Mouse (Mus musculus) cerebellum, postnatal 10 days (tissue): ENCODE measurements around the gene Chrnd.

ENCODE experiments used
- DNase-seq, 2 experiments: peaks; one replicate each; pipeline ENCODE4 v3.0.0; 2021; ENCODE audit warnings: mixed read lengths in 2 of 2

Gene Chrnd

DNA sequence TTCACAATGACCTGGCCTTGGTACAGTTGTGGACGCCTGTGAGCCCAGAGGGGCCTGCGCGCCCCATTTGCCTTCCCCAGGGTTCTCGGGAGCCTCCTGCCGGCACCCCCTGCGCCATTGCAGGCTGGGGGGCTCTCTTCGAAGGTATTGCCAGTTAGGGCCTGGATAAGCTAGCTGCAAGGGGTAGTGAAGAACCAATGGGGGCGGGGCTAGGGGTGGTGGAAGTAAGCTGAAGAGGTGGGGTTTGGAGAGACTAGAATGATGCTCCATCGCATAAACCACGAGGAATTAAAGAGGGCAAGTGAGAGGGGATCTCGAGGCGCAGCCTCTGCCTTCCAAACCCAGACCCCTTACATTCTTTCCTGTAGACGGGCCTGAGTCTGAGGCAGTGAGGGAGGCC lies 4.9 kb upstream of the Chrnd start:
- DNase-seq, result no peak

DNA sequence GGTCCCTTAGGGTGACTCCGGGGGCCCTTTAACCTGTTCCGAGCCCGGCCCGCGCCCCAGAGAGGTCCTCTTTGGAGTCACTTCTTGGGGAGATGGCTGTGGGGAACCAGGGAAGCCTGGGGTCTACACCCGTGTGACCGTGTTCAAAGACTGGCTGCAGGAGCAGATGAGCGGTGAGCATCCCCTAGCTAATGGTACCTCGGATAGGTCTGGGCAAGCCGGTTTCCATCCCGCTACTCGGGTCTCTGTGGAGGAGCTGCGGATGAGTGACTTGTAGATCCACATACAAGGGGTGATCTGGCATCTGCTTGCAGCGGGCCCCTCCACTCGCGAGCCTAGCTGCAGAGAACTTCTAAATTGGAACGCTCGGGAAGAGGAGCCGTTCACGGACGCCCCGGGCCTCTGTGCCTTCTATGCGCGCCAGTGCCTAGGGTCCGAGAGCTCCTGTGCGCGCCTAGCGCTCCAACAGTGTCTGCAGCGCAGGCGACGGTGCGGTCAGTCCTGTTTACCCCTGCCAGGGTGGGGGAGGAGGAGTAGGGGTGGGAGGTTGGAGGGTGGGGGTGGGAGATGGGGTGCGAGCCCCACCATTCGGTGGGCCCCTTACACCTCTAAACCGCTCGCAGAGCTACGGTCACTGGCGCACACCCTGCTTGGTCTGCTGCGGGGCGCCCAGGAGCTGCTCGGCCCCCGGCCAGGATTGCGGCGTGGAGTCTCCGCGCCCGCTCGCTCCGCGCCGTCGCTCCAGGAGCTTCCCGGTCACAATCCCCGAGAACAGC lies 4.0 kb upstream of the Chrnd start:
- DNase-seq, result peak; percentile 40 to 42

- peak; percentile 91 to 93 for DNase-seq
These were observed 3.4 kb upstream of the Chrnd start for GRCm38 (mm10) chr1:87187037-87187355.

DNA sequence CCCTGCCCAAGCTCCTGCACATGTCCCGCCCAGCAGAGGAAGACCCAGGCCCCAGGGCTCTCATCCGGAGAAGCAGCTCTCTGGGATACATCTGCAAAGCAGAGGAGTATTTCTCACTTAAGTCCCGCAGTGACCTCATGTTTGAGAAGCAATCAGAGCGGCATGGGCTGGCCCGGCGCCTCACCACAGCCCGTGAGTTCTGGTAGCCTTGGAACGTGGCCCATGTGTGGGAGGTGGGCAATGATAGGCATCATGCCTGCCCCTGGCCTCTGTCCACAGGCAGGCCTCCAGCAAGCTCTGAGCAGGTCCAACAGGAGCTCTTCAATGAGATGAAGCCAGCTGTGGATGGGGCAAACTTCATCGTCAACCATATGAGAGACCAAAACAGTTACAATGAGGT lies 6.9 kb downstream of the Chrnd start:
- peak; percentile 81 to 86 for DNase-seq

DNA sequence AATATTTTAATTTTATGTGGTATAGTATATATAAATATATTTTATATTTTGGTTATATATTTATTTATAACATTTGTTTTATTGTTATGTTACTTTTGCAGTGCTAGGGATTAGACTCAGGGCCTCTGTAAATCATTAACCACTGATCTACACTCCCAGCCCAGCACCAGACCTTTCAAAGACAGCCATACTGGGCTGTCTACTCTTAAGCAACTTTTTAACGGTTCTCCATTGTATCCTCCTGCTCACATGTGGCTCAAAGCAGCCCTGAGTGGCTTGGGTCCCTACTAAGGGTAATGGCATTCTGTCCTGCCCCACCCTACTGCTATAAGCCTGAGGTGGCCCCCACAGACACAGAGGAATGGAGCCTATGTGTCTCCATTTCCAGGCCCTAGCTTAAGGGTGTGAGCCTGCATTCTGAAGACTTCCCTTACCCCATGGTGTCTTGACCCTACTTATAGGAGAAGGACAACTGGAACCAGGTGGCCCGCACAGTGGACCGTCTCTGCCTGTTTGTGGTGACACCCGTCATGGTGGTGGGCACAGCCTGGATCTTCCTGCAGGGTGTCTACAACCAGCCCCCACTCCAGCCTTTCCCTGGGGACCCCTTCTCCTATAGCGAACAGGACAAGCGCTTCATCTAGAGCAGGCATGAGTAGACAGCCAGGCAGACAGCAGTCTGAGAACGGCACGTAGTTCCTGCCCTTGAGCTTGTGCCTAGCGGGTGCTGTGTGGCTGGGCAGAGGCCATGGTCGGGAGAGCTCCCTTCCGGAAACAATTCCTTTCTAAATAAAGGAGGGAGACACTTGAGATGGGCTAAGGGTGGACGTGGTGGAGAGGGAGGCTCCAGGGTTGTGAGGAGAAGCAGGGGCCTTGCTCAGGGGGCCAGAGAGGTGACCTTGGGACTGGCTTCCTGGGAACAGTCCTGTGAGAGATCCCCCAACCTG lies 8.0 kb downstream of the Chrnd start:
- DNase-seq, result no peak

GRCm38 (mm10) chr1:87200811-87201210 lies 10.4 kb downstream of the Chrnd start:
- no peak for DNase-seq

DNA sequence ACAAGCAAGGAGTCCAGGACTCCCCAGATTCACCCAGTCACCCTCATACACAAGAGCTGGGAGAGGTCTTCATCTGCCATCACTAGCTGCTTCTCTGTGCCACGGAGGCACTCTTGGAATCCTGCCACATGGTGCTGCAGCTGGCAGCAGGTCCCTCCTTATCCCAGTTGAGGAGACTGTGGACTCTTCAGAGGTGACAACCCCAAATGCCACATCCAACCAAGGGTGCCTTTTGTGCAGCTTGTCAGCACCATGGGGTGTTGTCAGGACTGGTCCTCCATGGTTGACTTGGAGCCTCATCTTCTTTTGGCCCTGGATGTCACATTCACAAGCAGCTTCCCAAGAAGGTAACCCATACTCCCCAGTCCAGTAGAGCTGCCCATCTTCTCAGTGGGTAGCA lies 11.4 kb downstream of the Chrnd start:
- DNase-seq, result no peak

- no peak for DNase-seq
These were observed 13.4 kb downstream of the Chrnd start for GRCm38 (mm10) chr1:87203779-87204178.

DNA sequence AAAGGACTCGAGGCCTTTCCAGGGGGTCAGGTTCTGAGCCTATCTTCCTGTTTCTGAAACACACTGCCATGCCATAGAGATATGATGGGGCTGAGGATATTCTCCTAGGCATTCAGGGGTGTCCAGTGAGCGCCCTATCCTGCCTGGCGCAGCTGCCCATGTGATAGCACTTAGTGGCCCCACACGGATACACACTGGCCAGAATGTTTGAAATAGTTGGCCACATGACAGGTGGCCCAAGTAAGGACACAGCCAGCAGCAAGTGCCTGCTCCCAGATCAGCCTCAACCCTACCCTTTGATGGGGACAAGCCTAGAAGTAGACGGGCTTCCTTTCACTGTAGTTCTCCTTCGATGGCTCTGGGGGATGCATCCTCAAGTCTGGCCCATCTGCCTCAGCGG lies 14.1 kb downstream of the Chrnd start, which contains the start of gene Chrng:
TSS of gene Chrng (plus strand) at position 193 of the 400 bp plus-strand sequence.
- DNase-seq, result no peak

- DNase-seq, result no peak
These were observed 14.6 kb downstream of the Chrnd start for GRCm38 (mm10) chr1:87205038-87205437.

DNA sequence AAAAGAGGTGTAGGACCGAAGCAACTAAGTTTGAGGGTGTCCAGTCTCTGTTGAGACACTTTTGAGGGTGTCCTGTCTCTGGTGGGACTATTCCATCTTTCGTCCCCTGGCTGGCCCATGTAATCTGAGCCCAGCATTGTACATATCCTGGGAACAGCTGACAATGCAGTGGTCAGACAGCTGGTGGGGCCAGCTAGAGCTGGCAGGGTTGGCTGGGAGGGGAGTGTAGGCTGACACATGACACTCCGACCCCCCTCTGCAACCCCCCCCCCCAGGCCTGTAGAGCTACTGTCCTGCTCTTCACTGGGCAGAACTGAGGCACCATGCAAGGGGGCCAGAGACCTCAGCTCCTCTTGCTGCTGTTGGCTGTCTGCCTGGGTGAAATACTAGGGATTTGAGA lies 15.1 kb downstream of the Chrnd start:
- no peak for DNase-seq

DNA sequence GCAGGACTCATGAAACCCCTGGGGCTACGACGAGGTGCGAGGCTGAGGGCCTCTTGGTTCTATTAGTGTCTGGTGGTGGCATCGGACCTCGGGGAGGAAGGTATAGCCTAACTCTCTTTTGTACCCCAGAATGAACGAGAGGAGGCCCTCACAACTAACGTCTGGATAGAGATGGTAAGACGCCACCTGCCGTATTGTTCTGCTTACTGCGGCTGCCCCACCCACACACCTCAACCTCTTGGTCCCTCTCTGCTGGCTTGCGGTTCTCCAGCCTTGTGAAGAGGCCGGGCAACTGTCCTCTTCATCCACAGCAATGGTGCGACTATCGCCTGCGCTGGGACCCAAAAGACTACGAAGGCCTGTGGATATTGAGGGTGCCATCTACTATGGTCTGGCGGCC lies 15.9 kb downstream of the Chrnd start:
- DNase-seq, result no peak

DNA sequence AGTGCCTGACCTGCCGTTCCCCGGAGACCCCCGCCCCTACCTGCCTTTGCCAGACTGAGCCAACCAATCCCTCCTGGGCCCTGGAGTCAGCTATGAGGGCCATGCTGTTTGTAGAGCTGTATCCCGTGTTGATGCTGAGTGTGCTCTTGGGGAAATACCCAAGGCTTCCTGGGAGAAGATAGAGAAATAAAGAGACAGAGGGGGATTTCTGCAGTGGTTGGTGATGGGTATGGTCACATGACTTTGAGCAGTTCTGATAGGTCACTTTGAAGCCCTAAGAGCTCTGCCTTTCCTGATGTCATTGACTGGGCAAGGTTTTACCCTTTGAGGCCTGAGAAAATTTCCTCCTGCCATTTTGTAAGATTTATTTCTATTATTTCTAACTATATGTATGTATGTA lies 21.0 kb downstream of the Chrnd start:
- DNase-seq, result no peak

- DNase-seq, result peak; percentile 97 to 98
These were observed 23.6 kb downstream of the Chrnd start, which contains the start of gene Eif4e2 for GRCm38 (mm10) chr1:87213735-87214704. Gene Eif4e2 (plus strand): TSS chr1:87213914.

DNA sequence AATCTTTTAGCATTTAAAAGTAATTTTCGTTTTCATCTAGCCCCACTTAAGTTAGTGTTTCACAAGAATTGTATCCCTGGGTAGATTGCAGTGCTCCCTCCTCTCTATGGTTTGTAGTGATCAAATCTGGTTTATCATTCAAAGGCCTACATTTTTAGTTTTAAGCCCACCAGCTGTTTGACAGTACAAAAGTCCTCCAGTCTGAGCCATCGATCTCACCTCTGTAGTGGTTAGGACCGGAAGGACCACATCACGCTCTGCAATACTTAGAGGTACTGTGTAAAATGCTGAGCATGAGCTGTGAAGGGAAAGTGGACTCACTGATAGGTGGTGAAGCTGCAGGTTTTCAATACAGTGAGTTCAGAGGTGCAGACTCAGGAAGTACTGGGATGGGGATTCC lies 24.3 kb downstream of the Chrnd start:
- DNase-seq, result no peak

GRCm38 (mm10) chr1:87217938-87218337 lies 27.5 kb downstream of the Chrnd start:
- peak in 1 of 2 experiments; percentile 33 for DNase-seq

DNA sequence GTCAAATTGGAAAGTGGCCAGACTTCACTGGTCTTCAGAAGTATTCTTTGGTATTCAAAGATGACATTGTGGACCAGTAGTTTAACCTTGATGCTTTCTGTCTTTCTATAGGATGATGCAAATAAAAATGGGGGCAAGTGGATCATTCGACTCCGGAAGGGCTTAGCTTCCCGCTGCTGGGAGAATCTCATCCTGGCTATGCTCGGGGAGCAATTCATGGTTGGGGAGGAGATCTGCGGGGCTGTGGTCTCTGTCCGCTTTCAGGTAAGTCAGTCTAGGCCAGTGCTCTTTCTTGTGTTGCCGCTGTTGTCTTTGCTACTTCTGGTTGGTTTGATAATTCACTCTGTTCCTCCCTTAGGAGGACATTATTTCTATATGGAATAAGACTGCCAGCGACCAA lies 35.3 kb downstream of the Chrnd start:
- no peak for DNase-seq

DNA sequence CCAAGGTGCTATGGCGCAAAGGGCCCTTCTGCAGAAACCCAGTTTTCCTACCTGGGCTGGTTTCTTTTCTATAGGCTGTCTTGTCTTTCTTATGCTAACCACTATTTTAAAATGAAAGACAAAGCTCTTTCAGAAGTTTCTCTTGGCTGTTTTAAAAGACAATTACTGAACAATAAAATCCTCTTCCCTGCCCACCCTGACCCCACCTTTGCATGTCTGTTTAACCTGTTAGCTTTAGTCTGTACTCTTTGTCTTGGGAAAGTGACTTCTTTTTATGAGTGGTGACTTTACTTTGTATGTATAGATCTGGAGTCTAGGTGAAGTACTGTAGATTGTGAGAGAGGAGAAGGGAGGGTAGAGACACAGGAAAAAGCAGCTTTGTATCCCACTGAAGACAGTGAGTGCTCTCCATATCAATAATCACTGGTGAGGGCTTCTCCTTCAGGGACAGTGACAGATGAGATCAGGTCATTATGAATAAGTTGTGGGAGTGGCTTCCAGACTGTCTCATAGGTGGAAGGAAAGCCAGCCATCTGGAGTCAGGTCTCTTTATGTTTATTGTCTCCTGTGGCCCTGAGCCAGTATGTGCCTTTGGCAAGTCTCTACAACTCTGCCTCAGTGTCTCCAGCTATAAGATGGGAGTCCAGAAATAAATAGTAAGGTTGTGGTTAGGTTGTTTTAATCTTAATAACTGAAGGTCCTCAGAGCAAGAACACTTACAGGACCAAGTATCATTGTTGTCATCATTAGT lies 36.2 kb downstream of the Chrnd start:
- peak; percentile 52 to 56 for DNase-seq

DNA sequence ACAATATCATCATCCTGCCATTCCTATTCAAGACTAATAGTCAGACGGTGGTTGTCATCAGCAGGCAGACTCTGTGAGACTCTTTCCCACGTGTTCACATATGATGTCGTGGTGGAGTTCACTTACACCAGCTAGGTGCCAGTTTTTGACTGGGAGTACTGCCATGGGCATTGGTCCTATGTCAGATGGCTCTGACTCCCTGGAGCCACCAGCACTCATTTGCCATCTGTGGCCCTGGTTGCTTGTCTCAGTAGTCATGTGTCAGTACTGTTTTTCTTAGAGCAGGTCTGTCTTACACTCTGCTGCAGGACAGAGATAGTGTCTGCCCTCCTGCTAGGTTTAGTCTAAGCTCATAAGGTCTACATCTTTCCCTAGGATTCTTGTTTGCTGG lies 36.7 kb downstream of the Chrnd start:
- peak; percentile 92 to 93 for DNase-seq

GRCm38 (mm10) chr1:87230606-87231005 lies 40.2 kb downstream of the Chrnd start:
- no peak for DNase-seq

GRCm38 (mm10) chr1:87232197-87232596 lies 41.8 kb downstream of the Chrnd start:
- DNase-seq, result no peak

DNA sequence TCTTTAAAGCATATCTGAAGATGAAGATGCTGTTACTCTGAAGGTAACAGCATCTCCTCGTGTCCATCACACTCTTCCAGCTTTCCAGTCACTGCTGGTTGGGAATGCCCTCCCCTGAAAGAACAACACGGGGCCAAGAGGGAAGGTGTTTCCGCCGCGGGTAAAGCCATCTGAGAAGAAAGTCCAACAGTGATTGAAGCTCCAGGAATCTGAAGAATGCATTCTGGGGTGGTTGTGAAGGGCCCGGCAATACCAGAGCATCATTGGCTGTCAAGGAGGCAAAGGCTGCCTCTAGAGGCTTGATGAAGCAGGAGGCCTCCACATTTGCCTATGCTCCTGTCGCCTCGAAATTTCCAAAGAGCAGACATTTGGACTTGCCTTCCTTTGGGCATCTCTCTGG lies 48.6 kb downstream of the Chrnd start:
- DNase-seq, result no peak
